Mouse (Mus musculus): ENCODE measurements around the gene Chrnb2. TPM values are rescaled to one million over a fixed set of nuclear protein-coding genes. Genes with fewer than 3 reads are reported as not detected.

Chrnb2 gene
- polyA plus RNA-seq, 1 experiment from 2014 or later: 0.27 TPM

DNA sequence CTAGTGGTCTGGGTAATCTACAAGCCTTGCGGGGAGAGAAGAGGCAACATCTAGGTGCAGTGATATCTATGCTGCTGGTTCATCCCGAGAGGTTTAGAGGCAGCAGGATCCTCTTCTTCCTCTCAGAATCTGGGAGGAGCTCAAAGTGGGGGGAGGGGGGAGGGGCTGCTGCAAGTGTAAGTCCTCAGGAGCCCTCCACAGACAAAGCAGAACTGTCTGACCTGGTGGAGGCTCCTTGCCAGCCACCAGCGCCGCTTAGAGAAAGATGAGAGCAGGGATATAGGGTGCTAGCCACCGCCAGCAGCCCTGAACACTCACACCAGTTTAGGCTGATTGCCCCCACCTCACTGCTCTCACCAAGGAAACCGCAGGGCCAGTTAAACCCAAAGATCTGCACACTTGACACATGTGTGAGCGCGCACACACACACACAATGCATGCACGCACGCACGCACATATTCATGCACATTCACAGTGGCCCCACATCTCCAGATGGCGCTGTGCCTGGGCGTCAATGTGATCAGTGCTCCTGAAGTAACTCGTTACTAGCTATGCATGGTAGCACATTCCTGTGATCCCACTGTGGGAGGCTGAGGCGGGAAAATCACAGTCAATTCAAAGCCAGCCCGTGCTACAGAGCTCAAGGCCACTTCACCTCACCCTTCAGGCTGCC lies 24.4 kb upstream of the Chrnb2 start:
- Histone ChIP-seq H3K36me3 (ENCODE audit: control insufficient read depth, insufficient read depth, low read length) (no peaks in the 10 kb centered on the region; the same call in 1 of the 2 replicates), H3K27ac (ENCODE audit: low read depth, low read length) (no peak overlapping the region), H3K27me3 (ENCODE audit: control insufficient read depth, insufficient read depth, low read length) (no peaks in the 10 kb centered on the region; the same call in 1 of the 2 replicates), H3K4me2 (no peak overlapping the region), H3K9ac (ENCODE audit: low read depth, low read length) (no peak overlapping the region), H3K9me3 (replicated peaks; ENCODE audit: control insufficient read depth, low read length) (no peaks in the 10 kb centered on the region), H3K4me3 (ENCODE audit: low read depth, low read length) (no peak overlapping the region), H3K4me1 (ENCODE audit: control insufficient read depth, insufficient read depth, low read length) (no peaks in the 10 kb centered on the region)
- ATAC-seq (replicated peaks; ENCODE audit: insufficient number of reproducible peaks, low FRiP score, low TSS enrichment): no peak
- WGBS (ENCODE audit: insufficient replicate concordance): 68% methylated on average over 16 of the region's 16 CpGs

DNA sequence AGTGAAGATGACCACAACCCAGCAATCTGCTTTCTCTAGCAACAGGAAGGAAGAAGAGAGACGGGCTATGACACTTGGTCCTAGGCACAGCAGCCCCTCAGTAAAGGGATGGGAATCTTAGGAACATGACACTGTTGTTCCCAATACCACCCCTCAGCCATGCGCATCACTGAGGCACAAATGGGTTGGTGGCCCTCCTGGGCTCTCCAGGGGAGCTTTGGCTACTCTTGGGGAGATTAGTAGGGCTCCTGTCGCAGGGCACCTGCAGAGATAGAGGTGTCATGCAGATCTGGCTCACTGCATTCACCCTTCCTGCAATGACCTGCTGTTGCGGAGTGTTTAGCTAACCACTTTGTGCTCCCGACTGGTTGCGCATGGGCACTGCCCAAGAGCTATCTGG lies 21.8 kb upstream of the Chrnb2 start:
- H3K4me2 ChIP-seq: no peak overlapping the region
- no peak overlapping the region for H3K4me3 ChIP-seq (ENCODE audit: low read depth, low read length)
- H3K9ac ChIP-seq (ENCODE audit: low read depth, low read length): no peak overlapping the region
- 64% methylated on average over 6 of the region's 6 CpGs for WGBS (ENCODE audit: insufficient replicate concordance)
- H3K36me3 ChIP-seq (ENCODE audit: control insufficient read depth, insufficient read depth, low read length): peaks cover 11% of the 10 kb centered on the region
- no peaks in the 10 kb centered on the region for H3K9me3 ChIP-seq (replicated peaks; ENCODE audit: control insufficient read depth, low read length)
- no peak overlapping the region for H3K27ac ChIP-seq (ENCODE audit: low read depth, low read length)
- no peaks in the 10 kb centered on the region for H3K4me1 ChIP-seq (ENCODE audit: control insufficient read depth, insufficient read depth, low read length)
- H3K27me3 ChIP-seq (ENCODE audit: control insufficient read depth, insufficient read depth, low read length): no peaks in the 10 kb centered on the region; the same call in 1 of the 2 replicates
- ATAC-seq (replicated peaks; ENCODE audit: insufficient number of reproducible peaks, low FRiP score, low TSS enrichment): no peak

DNA sequence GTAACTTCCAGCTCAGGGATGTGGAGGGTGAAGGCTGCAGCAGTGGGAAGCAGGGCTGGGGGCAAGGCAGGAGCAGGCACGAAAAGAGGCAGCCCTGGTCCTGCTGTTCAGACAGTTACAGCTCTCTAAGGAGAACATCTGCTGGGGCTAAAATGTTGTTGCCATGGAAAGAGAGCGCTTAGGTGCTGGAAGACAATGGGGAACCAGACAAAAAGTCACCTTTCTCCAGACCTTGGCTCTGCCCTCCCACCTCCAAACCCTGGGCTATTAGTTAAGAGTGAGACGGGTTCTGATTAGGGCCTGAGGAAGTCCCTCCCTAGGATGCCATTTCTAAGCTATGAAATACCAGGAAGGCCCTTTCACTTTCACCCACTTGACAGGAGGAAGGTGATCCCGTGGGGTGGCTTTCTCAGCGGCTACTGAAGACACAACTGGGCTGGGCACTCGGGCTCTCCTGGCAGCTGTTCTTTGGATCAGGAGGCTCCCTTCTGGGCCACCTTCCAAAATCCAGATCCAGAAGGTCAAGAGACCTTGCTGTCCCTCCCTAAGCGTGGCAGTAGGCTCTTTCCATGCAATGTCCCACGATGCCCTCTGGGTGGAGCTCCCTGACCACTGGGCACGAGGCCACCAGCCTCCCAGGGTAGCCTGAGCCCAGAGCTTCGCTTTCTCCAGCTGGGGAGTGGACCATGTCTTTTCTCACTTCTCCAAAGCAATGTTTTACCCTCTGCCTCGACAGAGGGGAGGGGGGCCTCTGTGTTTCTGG lies 20.7 kb upstream of the Chrnb2 start:
- Histone ChIP-seq H3K9ac (ENCODE audit: low read depth, low read length) (no peak overlapping the region; the same call in 1 of the 2 replicates), H3K27ac (ENCODE audit: low read depth, low read length) (no peak overlapping the region), H3K4me2 (peak overlapping the region; percentile 50), H3K4me3 (ENCODE audit: low read depth, low read length) (no peak overlapping the region), H3K27me3 (ENCODE audit: control insufficient read depth, insufficient read depth, low read length) (no peaks in the 10 kb centered on the region; the same call in 1 of the 2 replicates), H3K9me3 (replicated peaks; ENCODE audit: control insufficient read depth, low read length) (no peaks in the 10 kb centered on the region), H3K4me1 (ENCODE audit: control insufficient read depth, insufficient read depth, low read length) (no peaks in the 10 kb centered on the region), H3K36me3 (ENCODE audit: control insufficient read depth, insufficient read depth, low read length) (peaks cover 19% of the 10 kb centered on the region)
- 16% methylated on average over 11 of the region's 11 CpGs for WGBS (ENCODE audit: insufficient replicate concordance)
- ATAC-seq (replicated peaks; ENCODE audit: insufficient number of reproducible peaks, low FRiP score, low TSS enrichment): no peak

DNA sequence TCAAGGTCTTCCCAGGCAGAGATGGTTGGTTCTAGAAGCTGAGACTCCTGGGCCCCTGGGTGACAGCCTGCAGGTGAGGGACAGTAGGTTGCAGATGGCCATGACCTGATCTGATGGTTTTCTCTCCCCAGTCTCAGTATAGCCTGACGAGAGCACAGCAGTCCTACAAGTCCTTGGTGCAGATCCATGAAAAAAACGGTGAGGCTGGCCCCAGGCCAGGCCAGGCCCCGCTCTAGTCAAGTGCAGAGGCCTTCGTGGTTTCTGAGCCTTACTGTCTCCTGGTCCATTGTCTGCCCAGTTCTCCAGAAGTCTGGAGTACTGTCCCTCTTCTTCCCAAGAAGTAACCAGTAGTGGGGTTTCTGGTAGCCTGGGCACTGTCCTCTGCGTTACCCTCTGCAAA lies 17.2 kb upstream of the Chrnb2 start:
- ATAC-seq (replicated peaks; ENCODE audit: insufficient number of reproducible peaks, low FRiP score, low TSS enrichment): no peak
- 89% methylated on average over 5 of the region's 5 CpGs for WGBS (ENCODE audit: insufficient replicate concordance)
- no peak overlapping the region for H3K27ac ChIP-seq (ENCODE audit: low read depth, low read length)
- no peaks in the 10 kb centered on the region; the same call in 1 of the 2 replicates for H3K27me3 ChIP-seq (ENCODE audit: control insufficient read depth, insufficient read depth, low read length)
- H3K4me3 ChIP-seq (ENCODE audit: low read depth, low read length): no peak overlapping the region
- peaks cover 36% of the 10 kb centered on the region for H3K36me3 ChIP-seq (ENCODE audit: control insufficient read depth, insufficient read depth, low read length)
- H3K9ac ChIP-seq (ENCODE audit: low read depth, low read length): no peak overlapping the region
- H3K9me3 ChIP-seq (replicated peaks; ENCODE audit: control insufficient read depth, low read length): no peaks in the 10 kb centered on the region
- H3K4me1 ChIP-seq (ENCODE audit: control insufficient read depth, insufficient read depth, low read length): no peaks in the 10 kb centered on the region
- H3K4me2 ChIP-seq: no peak overlapping the region

DNA sequence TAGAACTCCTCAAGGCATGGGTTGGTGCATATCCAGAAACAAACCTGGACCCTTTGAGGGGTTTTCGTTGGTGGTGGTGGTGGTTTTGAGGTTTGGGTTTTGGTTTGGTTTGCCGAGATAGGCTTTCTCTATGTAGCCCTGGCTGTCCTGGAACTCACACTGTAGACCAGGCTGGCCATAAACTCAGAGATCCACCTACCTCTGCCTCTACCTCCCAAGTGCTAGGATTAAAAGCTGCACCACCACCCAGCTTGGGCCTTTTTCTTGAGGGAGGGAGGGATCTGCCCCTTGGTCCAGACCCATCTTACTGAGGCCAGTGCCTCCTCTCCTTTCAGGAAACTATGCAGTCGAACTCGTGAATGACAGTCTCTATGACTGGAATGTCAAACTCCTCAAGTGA lies 15.7 kb upstream of the Chrnb2 start:
- no peak for ATAC-seq (replicated peaks; ENCODE audit: insufficient number of reproducible peaks, low FRiP score, low TSS enrichment)
- H3K4me1 ChIP-seq (ENCODE audit: control insufficient read depth, insufficient read depth, low read length): peaks cover 7% of the 10 kb centered on the region
- no peak overlapping the region for H3K9ac ChIP-seq (ENCODE audit: low read depth, low read length)
- peaks cover 41% of the 10 kb centered on the region for H3K36me3 ChIP-seq (ENCODE audit: control insufficient read depth, insufficient read depth, low read length)
- whole genome bisulfite sequencing (ENCODE audit: insufficient replicate concordance): 74% methylated on average over 4 of the region's 4 CpGs
- no peaks in the 10 kb centered on the region for H3K27me3 ChIP-seq (ENCODE audit: control insufficient read depth, insufficient read depth, low read length)
- H3K27ac ChIP-seq (ENCODE audit: low read depth, low read length): no peak overlapping the region
- no peak overlapping the region for H3K4me2 ChIP-seq
- H3K4me3 ChIP-seq (ENCODE audit: low read depth, low read length): no peak overlapping the region
- no peaks in the 10 kb centered on the region for H3K9me3 ChIP-seq (replicated peaks; ENCODE audit: control insufficient read depth, low read length)

DNA sequence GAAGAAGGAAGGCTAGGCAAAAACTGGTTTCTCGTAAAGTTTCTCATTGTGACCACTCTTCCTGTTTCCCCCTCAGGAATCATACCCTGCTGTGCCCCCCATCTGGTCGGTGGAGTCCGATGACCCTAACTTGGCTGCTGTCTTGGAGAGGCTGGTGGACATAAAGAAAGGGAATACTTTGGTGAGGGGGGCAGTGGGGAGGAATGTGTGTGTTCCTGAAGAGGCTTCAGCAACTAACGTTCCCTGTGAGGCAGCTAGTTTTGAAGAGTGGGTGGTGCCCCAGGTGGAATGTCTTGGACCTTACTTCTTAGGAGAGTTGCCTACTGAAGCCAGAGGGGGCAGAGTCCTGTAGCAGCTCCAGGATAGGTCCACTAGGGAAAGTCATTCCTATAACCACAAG lies 11.6 kb upstream of the Chrnb2 start:
- ATAC-seq (replicated peaks; ENCODE audit: insufficient number of reproducible peaks, low FRiP score, low TSS enrichment): no peak
- Histone ChIP-seq H3K4me3 (ENCODE audit: low read depth, low read length) (no peak overlapping the region), H3K27me3 (ENCODE audit: control insufficient read depth, insufficient read depth, low read length) (no peaks in the 10 kb centered on the region), H3K9ac (ENCODE audit: low read depth, low read length) (no peak overlapping the region), H3K4me2 (no peak overlapping the region; the same call in 1 of the 2 replicates), H3K9me3 (replicated peaks; ENCODE audit: control insufficient read depth, low read length) (no peaks in the 10 kb centered on the region), H3K4me1 (ENCODE audit: control insufficient read depth, insufficient read depth, low read length) (peaks cover 16% of the 10 kb centered on the region), H3K36me3 (ENCODE audit: control insufficient read depth, insufficient read depth, low read length) (peaks cover 29% of the 10 kb centered on the region), H3K27ac (ENCODE audit: low read depth, low read length) (no peak overlapping the region)
- WGBS (ENCODE audit: insufficient replicate concordance): 85% methylated on average over 4 of the region's 4 CpGs

DNA sequence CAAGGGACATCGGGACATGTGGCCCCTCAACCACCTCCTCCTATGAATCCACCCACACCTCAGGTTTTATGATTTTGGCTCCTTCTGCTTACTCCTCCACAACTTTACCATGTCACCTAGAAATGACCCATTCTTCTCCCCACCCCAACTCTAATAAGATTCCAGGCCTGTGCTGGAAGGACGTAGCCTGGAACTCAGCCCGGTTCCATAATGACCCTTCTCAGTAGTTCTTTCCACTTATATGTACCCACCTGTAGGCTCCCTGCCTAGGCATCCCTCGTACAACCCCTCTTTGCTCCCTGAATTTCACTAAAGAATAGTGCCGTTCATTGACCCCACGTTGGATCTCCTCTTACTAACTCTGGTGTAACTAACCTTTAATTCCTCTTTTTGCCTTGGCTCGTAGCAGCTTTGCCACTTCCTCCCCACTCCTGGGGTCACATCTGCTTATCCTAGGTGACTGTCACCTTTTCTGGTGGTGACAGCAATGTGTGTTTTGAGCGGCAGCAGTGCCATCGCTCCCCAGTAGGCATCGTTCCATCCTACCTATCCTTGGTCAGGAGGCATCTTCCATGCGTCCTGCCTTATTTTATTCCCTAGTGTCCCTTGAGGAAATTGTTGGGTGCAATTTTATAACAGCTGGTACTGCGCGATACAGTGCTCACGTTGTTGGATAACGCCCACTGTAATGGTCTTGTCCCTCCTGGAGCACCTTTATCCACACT lies 10.0 kb upstream of the Chrnb2 start:
- no peaks in the 10 kb centered on the region for H3K9me3 ChIP-seq (replicated peaks; ENCODE audit: control insufficient read depth, low read length)
- H3K27ac ChIP-seq (ENCODE audit: low read depth, low read length): peak overlapping the region; percentile 96; the same call in 1 of the 2 replicates
- peaks cover 16% of the 10 kb centered on the region for H3K4me1 ChIP-seq (ENCODE audit: control insufficient read depth, insufficient read depth, low read length)
- 39% methylated on average over 15 of the region's 15 CpGs for WGBS (ENCODE audit: insufficient replicate concordance)
- peak overlapping the region; percentile 92 for H3K4me2 ChIP-seq
- no peaks in the 10 kb centered on the region for H3K27me3 ChIP-seq (ENCODE audit: control insufficient read depth, insufficient read depth, low read length)
- H3K36me3 ChIP-seq (ENCODE audit: control insufficient read depth, insufficient read depth, low read length): peaks cover 15% of the 10 kb centered on the region
- no peak for ATAC-seq (replicated peaks; ENCODE audit: insufficient number of reproducible peaks, low FRiP score, low TSS enrichment)
- H3K9ac ChIP-seq (ENCODE audit: low read depth, low read length): peak overlapping the region; percentile 97
- H3K4me3 ChIP-seq (ENCODE audit: low read depth, low read length): peak overlapping the region; percentile 97

DNA sequence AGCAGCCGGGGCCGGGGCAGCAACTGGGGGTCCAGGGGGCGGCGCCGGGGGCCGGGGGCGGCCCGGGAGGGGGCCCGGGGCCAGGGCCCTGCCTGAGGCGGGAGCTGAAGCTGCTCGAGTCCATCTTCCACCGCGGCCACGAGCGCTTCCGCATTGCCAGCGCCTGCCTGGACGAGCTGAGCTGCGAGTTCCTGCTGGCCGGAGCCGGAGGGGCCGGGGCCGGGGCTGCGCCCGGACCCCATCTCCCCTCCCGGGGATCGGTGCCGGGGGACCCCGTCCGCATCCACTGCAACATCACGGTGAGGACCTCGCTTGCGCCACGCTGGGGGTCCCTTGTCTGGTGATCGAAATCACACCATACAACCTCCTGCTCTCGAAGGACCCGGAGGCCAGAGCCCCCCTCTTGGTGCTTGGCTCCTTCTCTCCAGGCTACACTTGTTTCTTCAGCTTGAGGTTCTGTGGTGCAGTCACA lies 9.3 kb upstream of the Chrnb2 start:
- Histone ChIP-seq H3K36me3 (ENCODE audit: control insufficient read depth, insufficient read depth, low read length) (peaks cover 13% of the 10 kb centered on the region), H3K4me1 (ENCODE audit: control insufficient read depth, insufficient read depth, low read length) (peaks cover 16% of the 10 kb centered on the region), H3K27ac (ENCODE audit: low read depth, low read length) (peak overlapping the region; percentile 96), H3K4me2 (peak overlapping the region; percentile 92), H3K27me3 (ENCODE audit: control insufficient read depth, insufficient read depth, low read length) (no peaks in the 10 kb centered on the region), H3K9ac (ENCODE audit: low read depth, low read length) (peak overlapping the region; percentile 97), H3K4me3 (ENCODE audit: low read depth, low read length) (peak overlapping the region; percentile 97), H3K9me3 (replicated peaks; ENCODE audit: control insufficient read depth, low read length) (no peaks in the 10 kb centered on the region)
- 3% methylated on average over 26 of the region's 37 CpGs for WGBS (ENCODE audit: insufficient replicate concordance)
- ATAC-seq (replicated peaks; ENCODE audit: insufficient number of reproducible peaks, low FRiP score, low TSS enrichment): peak; percentile 39
